Mouse (Mus musculus) CH12F3 (cell line): ENCODE results near the gene Maml2.

ENCODE experiments used
- in situ Hi-C: fragments of 300-500 bp; cut with MboI; formaldehyde crosslinking; loops from 2 replicates; pipeline ENCODE4 v1.14.3; 2020; ENCODE audit warnings: low sequenced_read_pairs

Maml2 gene

GRCm38 (mm10) chr9:13491854-13492620 lies 194.3 kb downstream of the Maml2 start:
- in situ Hi-C loops, result no loop called here

GRCm38 (mm10) chr9:13492807-13493206 lies 195.1 kb downstream of the Maml2 start:
- in situ Hi-C loops, result no loop called here

DNA sequence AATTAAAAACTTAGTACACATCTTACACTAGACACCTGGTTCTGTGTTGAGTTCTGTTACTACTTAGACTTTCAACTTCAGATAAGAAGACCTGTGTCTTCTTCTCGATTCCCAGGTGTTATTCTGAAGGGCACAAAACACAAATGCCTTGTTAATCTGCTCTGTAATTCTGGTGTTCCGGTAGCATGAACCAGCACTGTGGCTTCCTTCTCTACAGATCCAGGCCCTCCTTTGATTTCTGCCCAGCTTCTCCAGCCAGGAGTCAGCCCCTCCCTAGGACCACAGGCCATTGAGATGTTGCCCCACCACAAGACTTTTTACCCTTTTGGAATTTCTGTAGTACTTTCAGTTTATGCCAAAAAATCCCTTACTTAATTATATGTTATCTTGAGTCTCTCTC lies 196.0 kb downstream of the Maml2 start:
- in situ Hi-C loops, result no loop called here

GRCm38 (mm10) chr9:13495530-13495929 lies 197.8 kb downstream of the Maml2 start:
- in situ Hi-C loops, result no loop called here

- in situ Hi-C loops, result no loop called here
Observed at GRCm38 (mm10) chr9:13497016-13497415, 199.3 kb downstream of the Maml2 start.

GRCm38 (mm10) chr9:13497690-13498333 lies 200.1 kb downstream of the Maml2 start:
- in situ Hi-C loops, result no loop called here

DNA sequence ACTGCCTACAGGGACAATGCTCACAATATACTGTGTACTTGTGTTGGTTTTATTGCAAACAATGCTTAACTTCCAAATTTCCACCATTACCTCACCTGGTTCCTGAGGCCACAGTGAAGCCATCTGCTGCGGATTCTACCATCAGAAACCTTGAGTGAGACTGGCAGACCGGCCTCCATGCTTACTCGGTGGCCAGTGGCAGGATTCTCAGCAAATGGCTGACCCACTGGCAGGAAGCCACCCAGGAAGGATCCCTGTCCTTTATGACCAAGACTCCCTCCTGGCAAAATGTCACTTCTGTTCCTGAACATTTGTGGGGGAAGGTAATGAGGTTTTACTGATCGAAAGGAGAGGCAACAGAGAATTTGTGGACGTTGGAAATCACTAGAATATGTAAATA lies 202.3 kb downstream of the Maml2 start:
- in situ Hi-C loops, result no loop called here

- in situ Hi-C loops, result no loop called here
Observed at GRCm38 (mm10) chr9:13505024-13505423, 207.3 kb downstream of the Maml2 start.

GRCm38 (mm10) chr9:13506956-13507821 lies 209.4 kb downstream of the Maml2 start:
- in situ Hi-C loops, result no loop called here

DNA sequence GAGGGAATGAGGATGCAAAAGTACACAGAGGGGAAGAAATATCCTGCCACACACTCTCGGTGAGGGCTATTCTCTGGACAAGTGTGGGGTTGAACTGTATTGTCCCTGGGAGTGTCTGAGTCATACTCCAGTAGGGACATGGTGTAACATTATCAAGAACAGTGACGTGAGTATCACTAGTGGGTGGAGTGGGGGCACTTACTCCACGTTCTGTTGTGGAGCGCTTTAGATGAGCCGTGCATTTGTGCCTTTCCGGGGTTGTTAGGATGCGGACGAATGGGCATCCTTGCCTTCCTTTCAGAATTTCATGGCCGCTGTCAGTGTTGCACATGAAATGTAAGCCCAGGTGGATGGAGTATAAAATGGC lies 210.0 kb downstream of the Maml2 start:
- in situ Hi-C loops, result no loop called here

- in situ Hi-C loops, result no loop called here
Observed at GRCm38 (mm10) chr9:13509751-13510150, 212.0 kb downstream of the Maml2 start.

- in situ Hi-C loops, result no loop called here
Observed at GRCm38 (mm10) chr9:13510621-13511369, 213.0 kb downstream of the Maml2 start.

DNA sequence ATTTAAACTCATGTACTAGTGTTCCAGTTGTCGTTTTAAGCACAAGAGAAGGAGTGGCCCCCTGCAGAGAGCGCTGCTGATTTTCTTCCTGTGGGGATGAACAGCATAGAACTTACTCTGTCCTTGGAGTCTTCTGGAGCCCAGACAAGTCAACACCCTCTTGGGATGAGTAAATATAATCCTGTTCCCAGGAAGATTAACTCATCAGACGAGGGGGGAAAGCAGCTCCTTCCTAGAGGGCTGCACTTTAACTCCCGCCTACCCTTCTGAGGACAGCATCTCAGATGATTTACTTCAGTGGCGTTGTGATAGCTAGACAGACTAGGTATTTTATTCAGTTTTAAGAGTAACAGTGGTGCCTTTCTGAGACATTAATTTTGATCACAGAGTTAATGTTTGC lies 215.4 kb downstream of the Maml2 start:
- in situ Hi-C loops, result no loop called here

- in situ Hi-C loops, result no loop called here
Observed at GRCm38 (mm10) chr9:13514435-13514834, 216.7 kb downstream of the Maml2 start.

GRCm38 (mm10) chr9:13515976-13516375 lies 218.2 kb downstream of the Maml2 start:
- in situ Hi-C loops, result no loop called here

DNA sequence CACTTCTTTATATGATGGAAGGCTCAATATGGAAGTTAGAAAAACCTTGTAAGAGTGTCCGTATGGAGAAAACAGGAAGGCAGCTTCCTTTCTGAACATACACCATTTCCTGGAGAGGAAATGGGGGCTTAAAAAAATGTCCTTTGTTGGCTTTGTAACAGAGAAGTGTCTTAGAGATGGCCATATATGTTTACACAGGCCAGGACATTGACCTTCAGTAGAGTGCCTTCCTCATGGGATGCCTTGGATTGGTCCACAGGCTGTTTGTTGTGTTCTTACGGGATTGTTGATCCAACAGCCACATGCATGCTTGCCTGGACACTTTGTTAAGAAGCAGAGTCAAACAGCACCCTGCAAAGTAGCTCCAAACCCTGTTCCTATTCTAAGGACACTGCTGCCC lies 220.3 kb downstream of the Maml2 start:
- in situ Hi-C loops, result no loop called here

GRCm38 (mm10) chr9:13518441-13518971 lies 220.7 kb downstream of the Maml2 start:
- in situ Hi-C loops, result no loop called here

GRCm38 (mm10) chr9:13522061-13522820 lies 224.5 kb downstream of the Maml2 start:
- in situ Hi-C loops, result no loop called here

DNA sequence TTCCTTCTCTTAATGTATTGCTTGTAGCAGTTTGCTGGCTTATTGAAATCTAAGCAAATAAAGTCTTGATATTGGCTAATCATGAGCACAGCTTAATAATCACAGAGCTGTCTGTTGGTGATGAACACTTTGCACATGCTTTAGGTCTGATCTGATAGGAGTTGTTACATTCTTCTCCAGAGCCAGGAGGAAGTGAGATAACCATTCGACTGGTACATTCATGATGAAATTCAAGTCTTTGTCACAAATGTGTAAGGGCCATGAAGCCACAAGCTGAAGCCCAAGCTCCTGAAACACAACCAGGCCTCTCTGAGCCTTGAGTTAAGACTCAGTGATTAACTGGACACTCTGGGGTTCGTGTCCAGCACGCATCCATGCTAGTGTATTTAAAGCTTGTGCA lies 225.3 kb downstream of the Maml2 start:
- in situ Hi-C loops, result no loop called here

DNA sequence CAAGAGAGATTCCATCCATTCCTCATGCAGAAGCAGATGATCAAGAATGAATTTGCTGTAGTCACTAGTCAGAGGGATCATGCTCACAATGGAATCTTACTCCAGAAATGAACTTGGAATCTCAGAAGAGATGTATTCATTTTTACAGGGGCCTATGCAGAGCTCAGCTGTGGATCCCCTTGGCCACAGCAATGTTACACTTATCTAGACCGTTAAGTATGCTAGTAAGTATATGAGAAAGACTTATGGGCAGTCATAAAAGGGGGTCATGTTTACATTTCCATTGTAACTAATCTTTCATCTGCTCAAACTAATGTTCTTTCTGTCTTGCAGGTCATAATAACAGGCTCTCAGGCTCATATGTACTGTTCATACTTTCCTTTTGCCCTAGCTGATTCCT lies 227.3 kb downstream of the Maml2 start:
- in situ Hi-C loops, result no loop called here
